Mouse (Mus musculus): ENCODE measurements around the gene Cit. TPM values are rescaled to one million over a fixed set of nuclear protein-coding genes. Genes with fewer than 3 reads are reported as not detected.
A peak's percentile ranks its signal among the peaks of the same experiment; 100 is the strongest.

The Cit gene
- polyA plus RNA-seq, 1 experiment from 2014 or later = 58.4 TPM

DNA sequence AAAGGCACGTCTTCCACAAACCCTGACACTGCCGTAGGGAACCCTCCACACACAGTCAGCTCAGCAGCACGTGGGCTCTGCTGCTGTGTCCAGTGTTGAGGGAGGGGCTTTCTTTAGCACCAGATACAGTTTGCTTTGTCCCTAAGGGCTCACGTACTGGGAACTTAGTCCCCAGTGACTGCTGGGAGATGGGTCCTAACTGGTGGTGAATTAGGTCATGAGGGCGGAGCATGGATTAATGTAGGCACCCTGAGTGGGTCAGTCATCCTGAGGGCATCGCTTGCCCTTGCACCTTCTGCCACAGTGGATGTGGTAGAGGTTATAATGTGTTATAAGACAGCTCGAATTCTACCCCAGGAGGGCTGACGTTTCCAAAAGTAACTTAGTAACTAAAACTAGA is 172.3 kb downstream of the Cit start:
- H3K4me3 ChIP-seq (ENCODE audit: low read depth, low read length) = no peak overlapping the region
- no peak overlapping the region for H3K9ac ChIP-seq (ENCODE audit: low read depth, low read length)
- H3K27ac ChIP-seq (ENCODE audit: low read depth, low read length) = no peak overlapping the region
- H3K27me3 ChIP-seq (replicated peaks; ENCODE audit: control insufficient read depth, insufficient read depth, low read length) = no peaks in the 10 kb centered on the region
- H3K4me1 ChIP-seq (replicated peaks; ENCODE audit: control insufficient read depth, insufficient read depth, low read length) = peaks cover 32% of the 10 kb centered on the region
- ATAC-seq (replicated peaks; ENCODE audit: low FRiP score) = no peak
- DNase-seq (ENCODE audit: low spot score) = no peak
- no peak overlapping the region for H3K4me2 ChIP-seq
- 94% methylated on average over 8 of the region's 8 CpGs for WGBS
- no peaks in the 10 kb centered on the region for H3K9me3 ChIP-seq (ENCODE audit: control insufficient read depth, low read length)
- peaks cover 77% of the 10 kb centered on the region for H3K36me3 ChIP-seq (ENCODE audit: control insufficient read depth, insufficient read depth, low read length)

GRCm38 (mm10) chr5:116018196-116018595 is 173.1 kb downstream of the Cit start:
- ATAC-seq (replicated peaks; ENCODE audit: low FRiP score) = no peak
- no peak overlapping the region for H3K4me2 ChIP-seq
- 90% methylated on average over 9 of the region's 9 CpGs for WGBS
- H3K4me3 ChIP-seq (ENCODE audit: low read depth, low read length) = no peak overlapping the region
- H3K4me1 ChIP-seq (replicated peaks; ENCODE audit: control insufficient read depth, insufficient read depth, low read length) = peaks cover 40% of the 10 kb centered on the region
- no peaks in the 10 kb centered on the region for H3K27me3 ChIP-seq (replicated peaks; ENCODE audit: control insufficient read depth, insufficient read depth, low read length)
- no peak overlapping the region for H3K27ac ChIP-seq (ENCODE audit: low read depth, low read length)
- peaks cover 77% of the 10 kb centered on the region for H3K36me3 ChIP-seq (ENCODE audit: control insufficient read depth, insufficient read depth, low read length)
- no peak for DNase-seq (ENCODE audit: low spot score)
- H3K9me3 ChIP-seq (ENCODE audit: control insufficient read depth, low read length) = no peaks in the 10 kb centered on the region
- H3K9ac ChIP-seq (ENCODE audit: low read depth, low read length) = no peak overlapping the region

DNA sequence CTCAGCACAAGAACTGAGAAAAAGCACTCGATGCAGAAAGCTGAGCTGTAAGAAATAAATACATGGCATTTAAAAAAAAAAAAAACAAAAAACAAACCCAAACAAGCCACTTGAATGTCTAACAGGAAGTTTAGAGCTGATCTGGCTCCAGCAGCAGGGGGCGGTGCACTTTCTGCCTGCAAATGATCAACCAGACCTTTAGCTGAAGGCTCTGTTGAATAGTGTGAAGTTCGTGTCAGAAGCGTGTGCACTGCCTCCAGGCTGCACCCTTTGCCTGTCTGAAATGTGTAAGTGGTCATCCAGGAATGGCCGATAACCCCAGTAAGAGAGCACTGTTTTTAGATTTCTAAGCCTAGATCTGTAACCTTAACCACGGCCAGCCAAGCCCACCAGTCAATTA is 173.7 kb downstream of the Cit start:
- Histone ChIP-seq H3K9ac (ENCODE audit: low read depth, low read length) (peak overlapping the region; percentile 32; the same call in 1 of the 2 replicates), H3K27ac (ENCODE audit: low read depth, low read length) (peak overlapping the region; percentile 72), H3K4me3 (ENCODE audit: low read depth, low read length) (0 out of 2 replicates have a peak overlapping the region, but pooled peaks have one; percentile 12), H3K4me2 (peak overlapping the region; percentile 43), H3K36me3 (ENCODE audit: control insufficient read depth, insufficient read depth, low read length) (peaks cover 75% of the 10 kb centered on the region), H3K4me1 (replicated peaks; ENCODE audit: control insufficient read depth, insufficient read depth, low read length) (peaks cover 40% of the 10 kb centered on the region), H3K27me3 (replicated peaks; ENCODE audit: control insufficient read depth, insufficient read depth, low read length) (no peaks in the 10 kb centered on the region), H3K9me3 (ENCODE audit: control insufficient read depth, low read length) (no peaks in the 10 kb centered on the region)
- 64% methylated on average over 6 of the region's 6 CpGs for WGBS
- ATAC-seq (replicated peaks; ENCODE audit: low FRiP score) = no peak
- no peak for DNase-seq (ENCODE audit: low spot score)

GRCm38 (mm10) chr5:116019371-116019770 is 174.3 kb downstream of the Cit start:
- Histone ChIP-seq H3K4me2 (peak overlapping the region; percentile 43), H3K27me3 (replicated peaks; ENCODE audit: control insufficient read depth, insufficient read depth, low read length) (no peaks in the 10 kb centered on the region), H3K4me1 (replicated peaks; ENCODE audit: control insufficient read depth, insufficient read depth, low read length) (peaks cover 40% of the 10 kb centered on the region), H3K4me3 (ENCODE audit: low read depth, low read length) (peak overlapping the region; percentile 12; the same call in 1 of the 2 replicates), H3K9ac (ENCODE audit: low read depth, low read length) (peak overlapping the region; percentile 32), H3K27ac (ENCODE audit: low read depth, low read length) (peak overlapping the region; percentile 72), H3K36me3 (ENCODE audit: control insufficient read depth, insufficient read depth, low read length) (peaks cover 70% of the 10 kb centered on the region), H3K9me3 (ENCODE audit: control insufficient read depth, low read length) (no peaks in the 10 kb centered on the region)
- WGBS = 61% methylated on average over 11 of the region's 11 CpGs
- ATAC-seq (replicated peaks; ENCODE audit: low FRiP score) (no peak), DNase-seq (ENCODE audit: low spot score) (no peak)

DNA sequence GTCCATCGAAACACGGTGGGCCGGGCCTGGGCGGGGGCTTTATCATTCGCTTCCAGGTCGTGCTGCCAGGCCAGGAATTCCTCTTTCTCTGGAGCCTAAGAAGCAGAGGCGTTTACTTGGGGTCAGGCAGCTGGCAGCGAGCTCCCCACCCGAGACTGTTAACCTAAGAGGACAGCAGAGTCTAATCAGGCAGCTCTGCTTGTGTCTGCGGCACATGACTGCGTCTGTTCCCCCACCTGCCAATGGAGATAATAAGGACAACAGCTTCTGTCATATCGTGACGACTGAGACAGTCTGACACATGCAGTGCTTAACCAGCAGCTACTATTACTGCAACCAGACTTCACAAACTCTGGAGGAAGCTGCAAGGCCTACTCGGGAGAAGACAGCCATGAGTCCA is 176.5 kb downstream of the Cit start:
- Histone ChIP-seq H3K4me3 (ENCODE audit: low read depth, low read length) (peak overlapping the region; percentile 80), H3K36me3 (ENCODE audit: control insufficient read depth, insufficient read depth, low read length) (peaks cover 49% of the 10 kb centered on the region), H3K27me3 (replicated peaks; ENCODE audit: control insufficient read depth, insufficient read depth, low read length) (no peaks in the 10 kb centered on the region), H3K4me2 (peak overlapping the region; percentile 80), H3K9me3 (ENCODE audit: control insufficient read depth, low read length) (no peaks in the 10 kb centered on the region), H3K4me1 (replicated peaks; ENCODE audit: control insufficient read depth, insufficient read depth, low read length) (peaks cover 51% of the 10 kb centered on the region), H3K9ac (ENCODE audit: low read depth, low read length) (peak overlapping the region; percentile 86), H3K27ac (ENCODE audit: low read depth, low read length) (peak overlapping the region; percentile 96)
- peak; percentile 61 for DNase-seq (ENCODE audit: low spot score)
- ATAC-seq (replicated peaks; ENCODE audit: low FRiP score) = peak; percentile 79
- 47% methylated on average over 14 of the region's 14 CpGs for WGBS

- H3K36me3 ChIP-seq (ENCODE audit: control insufficient read depth, insufficient read depth, low read length) = peaks cover 43% of the 10 kb centered on the region
- H3K4me1 ChIP-seq (replicated peaks; ENCODE audit: control insufficient read depth, insufficient read depth, low read length) = peaks cover 53% of the 10 kb centered on the region
- H3K9ac ChIP-seq (ENCODE audit: low read depth, low read length) = peak overlapping the region; percentile 86
- ATAC-seq (replicated peaks; ENCODE audit: low FRiP score) (0 out of 2 replicates have a peak, but pooled peaks have one; percentile 4), DNase-seq (ENCODE audit: low spot score) (no peak)
- H3K27ac ChIP-seq (ENCODE audit: low read depth, low read length) = peak overlapping the region; percentile 96
- 60% methylated on average over 12 of the region's 12 CpGs for WGBS
- H3K27me3 ChIP-seq (replicated peaks; ENCODE audit: control insufficient read depth, insufficient read depth, low read length) = no peaks in the 10 kb centered on the region
- no peaks in the 10 kb centered on the region for H3K9me3 ChIP-seq (ENCODE audit: control insufficient read depth, low read length)
- peak overlapping the region; percentile 80 for H3K4me2 ChIP-seq
- H3K4me3 ChIP-seq (ENCODE audit: low read depth, low read length) = peak overlapping the region; percentile 80
Measured at GRCm38 (mm10) chr5:116022131-116022530, 177.1 kb downstream of the Cit start.

DNA sequence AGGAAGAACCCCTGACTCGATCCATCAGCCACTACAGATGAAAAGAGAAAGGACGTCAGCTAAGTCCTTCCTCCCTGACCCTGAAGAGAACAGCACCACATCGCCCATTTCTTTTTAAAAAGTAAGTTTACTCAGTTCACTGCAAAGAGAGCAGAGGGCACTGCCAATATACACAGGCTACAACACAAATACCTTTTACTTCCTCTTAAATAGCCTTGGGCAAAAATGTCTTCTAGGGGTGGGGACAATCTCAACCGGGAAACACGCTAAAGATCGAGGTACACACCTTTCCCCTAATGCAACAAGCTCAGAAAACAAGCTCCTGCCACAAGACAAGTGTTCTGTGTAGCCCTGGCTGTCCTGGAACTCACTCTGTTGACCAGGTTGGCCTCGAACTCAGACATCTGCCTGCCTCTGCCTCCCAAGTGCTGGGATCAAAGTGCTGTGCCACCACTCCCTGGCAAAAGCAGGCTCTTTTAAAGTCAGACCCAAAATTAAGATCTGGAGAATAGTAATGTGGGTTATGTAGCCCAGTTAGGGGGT is 177.7 kb downstream of the Cit start:
- WGBS = 39% methylated on average over 7 of the region's 7 CpGs
- peak overlapping the region; percentile 86 for H3K9ac ChIP-seq (ENCODE audit: low read depth, low read length)

GRCm38 (mm10) chr5:116023251-116023661 is 178.2 kb downstream of the Cit start:
- Histone ChIP-seq H3K36me3 (ENCODE audit: control insufficient read depth, insufficient read depth, low read length) (peaks cover 32% of the 10 kb centered on the region), H3K9ac (ENCODE audit: low read depth, low read length) (peak overlapping the region; percentile 86), H3K9me3 (ENCODE audit: control insufficient read depth, low read length) (no peaks in the 10 kb centered on the region), H3K4me2 (peak overlapping the region; percentile 80), H3K4me1 (replicated peaks; ENCODE audit: control insufficient read depth, insufficient read depth, low read length) (peaks cover 58% of the 10 kb centered on the region), H3K27me3 (replicated peaks; ENCODE audit: control insufficient read depth, insufficient read depth, low read length) (no peaks in the 10 kb centered on the region), H3K27ac (ENCODE audit: low read depth, low read length) (peak overlapping the region; percentile 96), H3K4me3 (ENCODE audit: low read depth, low read length) (peak overlapping the region; percentile 80)
- no peak for ATAC-seq (replicated peaks; ENCODE audit: low FRiP score)
- no peak for DNase-seq (ENCODE audit: low spot score)
- 12% methylated on average over 8 of the region's 8 CpGs for WGBS

More for the DNA sequence above, 177.7 kb downstream of the Cit start:
- Histone ChIP-seq H3K27me3 (replicated peaks; ENCODE audit: control insufficient read depth, insufficient read depth, low read length) (no peaks in the 10 kb centered on the region), H3K4me2 (peak overlapping the region; percentile 80), H3K36me3 (ENCODE audit: control insufficient read depth, insufficient read depth, low read length) (peaks cover 37% of the 10 kb centered on the region), H3K27ac (ENCODE audit: low read depth, low read length) (peak overlapping the region; percentile 96), H3K4me1 (replicated peaks; ENCODE audit: control insufficient read depth, insufficient read depth, low read length) (peaks cover 53% of the 10 kb centered on the region), H3K4me3 (ENCODE audit: low read depth, low read length) (peak overlapping the region; percentile 80), H3K9me3 (ENCODE audit: control insufficient read depth, low read length) (no peaks in the 10 kb centered on the region)
- DNase-seq (ENCODE audit: low spot score) (no peak), ATAC-seq (replicated peaks; ENCODE audit: low FRiP score) (no peak)

DNA sequence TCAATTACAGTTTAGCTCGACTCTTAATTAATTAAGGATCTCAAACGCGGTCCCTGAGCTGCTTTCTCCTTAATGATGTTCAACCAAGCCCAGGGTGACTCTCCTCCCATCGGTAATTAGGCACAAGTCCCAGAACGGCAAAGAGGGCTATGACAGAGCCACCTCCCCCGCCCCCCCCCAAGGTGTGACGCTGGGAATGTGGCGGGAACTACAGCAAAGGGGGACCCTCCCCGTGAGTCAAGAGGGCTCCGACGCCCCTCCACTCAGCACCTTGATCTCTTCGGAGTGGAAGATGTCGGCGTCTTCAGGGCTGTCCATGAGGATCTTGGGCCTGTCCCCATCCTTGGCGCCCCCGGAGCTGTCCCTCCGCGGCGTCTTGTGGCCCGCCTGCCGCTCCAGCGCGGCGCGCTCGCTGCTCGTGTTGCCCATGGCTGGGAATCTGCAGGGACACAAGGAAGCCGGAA is 178.8 kb downstream of the Cit start:
- Histone ChIP-seq H3K9me3 (ENCODE audit: control insufficient read depth, low read length) (no peaks in the 10 kb centered on the region), H3K36me3 (ENCODE audit: control insufficient read depth, insufficient read depth, low read length) (peaks cover 28% of the 10 kb centered on the region), H3K9ac (ENCODE audit: low read depth, low read length) (peak overlapping the region; percentile 86), H3K4me3 (ENCODE audit: low read depth, low read length) (peak overlapping the region; percentile 80), H3K4me2 (peak overlapping the region; percentile 80), H3K27ac (ENCODE audit: low read depth, low read length) (peak overlapping the region; percentile 96), H3K4me1 (replicated peaks; ENCODE audit: control insufficient read depth, insufficient read depth, low read length) (peaks cover 58% of the 10 kb centered on the region), H3K27me3 (replicated peaks; ENCODE audit: control insufficient read depth, insufficient read depth, low read length) (no peaks in the 10 kb centered on the region)
- DNase-seq (ENCODE audit: low spot score) (no peak), ATAC-seq (replicated peaks; ENCODE audit: low FRiP score) (peak; percentile 3; the same call in 1 of the 2 replicates)
- under 1% methylated on average over 27 of the region's 28 CpGs for WGBS
